Mouse (Mus musculus) hindbrain, embryonic 14.5 days (tissue): ENCODE results near the gene Dlec1. TPM values are rescaled to one million over a fixed set of nuclear protein-coding genes. Genes with fewer than 3 reads are reported as not detected.

Experiments used
- ATAC-seq: fragments of 200-750 bp; cut with Nextera tagmentation; 2 replicates; pipeline ENCODE4 v1.8.0; 2017; ENCODE audit warnings: moderate number of reproducible peaks, mild to moderate bottlenecking, moderate TSS enrichment, moderate library complexity; ENCODE audit not compliant: low FRiP score
- DNase-seq: peaks from one replicate; pipeline ENCODE4 v3.0.0-alpha.2; 2015; ENCODE audit warnings: low spot score
- H3K27ac ChIP-seq: fragments of 300-500 bp; sonication (generic); 2 replicates; pipeline ENCODE4 v1.5.1; 2014; ENCODE audit warnings: mild to moderate bottlenecking, moderate library complexity
- H3K27me3 ChIP-seq: fragments of 300-500 bp; sonication (generic); 2 replicates; pipeline ENCODE4 v1.6.1; 2014; ENCODE audit warnings: mild to moderate bottlenecking, low read length, mixed read lengths; ENCODE audit not compliant: control insufficient read depth, insufficient read depth
- H3K36me3 ChIP-seq: fragments of 300-500 bp; sonication (generic); replicated peaks from 2 replicates; pipeline ENCODE4 v1.6.1; 2014; ENCODE audit not compliant: control insufficient read depth, insufficient read depth
- H3K4me1 ChIP-seq: fragments of 300-500 bp; sonication (generic); replicated peaks from 2 replicates; pipeline ENCODE4 v1.6.1; 2014; ENCODE audit warnings: antibody characterized with exemption, low read length, mixed read lengths; ENCODE audit not compliant: control insufficient read depth, insufficient read depth
- H3K4me2 ChIP-seq: fragments of 300-500 bp; sonication (generic); replicated peaks from 2 replicates; pipeline ENCODE4 v1.6.1; 2014; ENCODE audit warnings: mild to moderate bottlenecking, moderate library complexity
- H3K4me3 ChIP-seq: fragments of 300-500 bp; sonication (generic); replicated peaks from 2 replicates; pipeline ENCODE4 v1.5.1; 2014; ENCODE audit warnings: mild to moderate bottlenecking, low read length
- H3K9ac ChIP-seq: fragments of 300-500 bp; sonication (generic); 2 replicates; pipeline ENCODE4 v1.6.1; 2014
- H3K9me3 ChIP-seq: fragments of 300-500 bp; sonication (generic); 2 replicates; pipeline ENCODE4 v1.6.1; 2016; ENCODE audit warnings: low read length; ENCODE audit not compliant: control insufficient read depth
- whole genome bisulfite sequencing: fragments of 180-500 bp; shearing (Covaris S2); extraction: QIAGEN DNeasy Blood & Tissue Kit; methylation state at CpG from one replicate; pipeline ENCODE4 v1.1.7; 2014; 5-methylcytosine and 5-hydroxymethylcytosine counted together
- polyA plus RNA-seq: library from polyadenylated mRNA; unstranded; fragments of >200 nt; fragmentation: Nextera tagmentation; extraction: Ambion mirVana; gene quantifications from 2 replicates; pipeline ENCODE4 v1.2.1, GENCODE M21; 2014

The Dlec1 gene
- polyA plus RNA-seq, 1 experiment from 2014 or later = 1.7 TPM

DNA sequence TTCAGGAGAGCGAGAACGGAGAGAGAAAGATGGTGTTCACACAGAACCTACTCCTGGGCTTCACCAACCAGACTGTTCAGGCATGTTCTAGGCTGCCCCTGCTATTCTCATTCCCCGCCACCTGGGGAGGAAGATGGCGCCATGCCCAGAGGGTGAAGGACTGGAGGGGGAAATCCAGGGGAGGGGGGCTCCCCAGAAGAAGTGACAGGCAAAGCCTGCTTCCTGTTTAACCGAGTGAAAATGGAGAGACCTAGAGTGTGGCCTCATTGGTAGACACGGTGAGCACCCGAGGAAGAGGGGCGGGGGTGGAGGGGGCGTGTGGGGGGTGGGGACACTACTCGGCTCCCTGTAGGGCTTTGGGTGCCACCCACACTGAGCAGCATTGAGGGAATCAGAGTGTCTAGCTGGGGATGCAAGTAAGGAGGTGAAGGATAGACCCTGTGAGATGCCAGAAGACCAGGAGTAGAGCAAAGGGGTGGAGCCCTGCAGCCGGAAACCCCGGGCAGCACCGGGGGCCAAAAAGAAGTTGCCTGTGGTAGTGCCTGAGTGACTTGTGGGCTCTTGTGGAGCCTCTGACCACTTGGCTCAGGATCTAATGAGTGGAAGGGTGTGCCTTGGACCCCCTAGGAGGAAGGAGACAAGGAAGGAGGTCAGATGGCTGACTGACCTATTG, 44.0 kb downstream of the Dlec1 start:
- Histone ChIP-seq H3K4me1 (no peaks in the 10 kb centered on the region), H3K27me3 (no peaks in the 10 kb centered on the region), H3K27ac (no peak overlapping the region), H3K4me3 (no peak overlapping the region), H3K9ac (no peak overlapping the region), H3K4me2 (no peak overlapping the region), H3K36me3 (no peaks in the 10 kb centered on the region), H3K9me3 (no peaks in the 10 kb centered on the region)
- DNase-seq (no peak), ATAC-seq (no peak)
- 86% methylated on average over 13 of the region's 13 CpGs for WGBS

DNA sequence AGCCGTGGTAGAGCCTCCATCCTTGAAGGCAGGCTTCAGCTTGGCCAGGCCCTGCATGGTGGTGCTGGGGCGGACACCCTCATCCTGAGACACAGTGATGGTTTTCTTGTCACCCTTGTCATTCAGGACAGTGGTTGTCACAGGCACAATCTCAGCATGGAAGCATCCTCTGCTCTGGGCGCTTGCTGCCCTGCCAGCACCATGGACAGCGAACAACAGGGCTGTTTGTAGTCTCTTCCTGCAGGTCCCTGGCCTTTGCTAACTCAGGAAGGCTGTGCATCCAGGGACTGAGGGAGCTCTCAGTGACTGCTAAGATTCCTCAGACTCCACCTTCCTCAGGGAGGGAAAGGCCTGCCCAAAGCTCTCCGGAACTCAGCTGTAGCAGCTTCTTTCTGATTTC, 47.3 kb downstream of the Dlec1 start:
- Histone ChIP-seq H3K4me2 (no peak overlapping the region), H3K4me3 (no peak overlapping the region), H3K9me3 (no peaks in the 10 kb centered on the region), H3K9ac (no peak overlapping the region), H3K4me1 (no peaks in the 10 kb centered on the region), H3K27me3 (no peaks in the 10 kb centered on the region), H3K27ac (no peak overlapping the region), H3K36me3 (no peaks in the 10 kb centered on the region)
- WGBS = 35% methylated on average over 5 of the region's 5 CpGs
- ATAC-seq = no peak
- peak; percentile 36 for DNase-seq

DNA sequence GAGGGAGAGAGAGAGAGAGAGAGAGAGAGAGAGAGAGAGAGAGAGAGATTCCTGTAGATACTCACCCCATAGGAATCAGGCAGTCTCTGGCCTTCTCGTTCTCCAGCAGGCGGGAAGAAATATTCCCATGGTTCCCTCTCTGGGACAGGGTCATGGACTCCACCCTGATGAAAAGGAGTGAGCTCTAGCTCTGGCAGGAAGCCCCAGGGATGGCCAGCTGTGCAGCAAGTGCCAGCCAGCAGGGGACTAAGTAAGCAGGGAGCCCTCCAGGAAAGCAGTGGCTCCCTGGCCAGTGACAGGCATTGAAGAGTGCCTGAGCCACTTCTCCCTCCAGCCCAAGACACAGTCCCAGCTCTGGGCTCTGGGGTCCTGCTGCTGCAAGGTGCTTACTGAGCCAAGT, 49.5 kb downstream of the Dlec1 start:
- peaks cover 10% of the 10 kb centered on the region for H3K27me3 ChIP-seq
- no peak overlapping the region for H3K9ac ChIP-seq
- H3K4me2 ChIP-seq = no peak overlapping the region
- ATAC-seq (no peak), DNase-seq (no peak)
- H3K4me3 ChIP-seq = no peak overlapping the region
- WGBS = 45% methylated on average over 2 of the region's 2 CpGs
- no peak overlapping the region for H3K27ac ChIP-seq
- H3K4me1 ChIP-seq = no peaks in the 10 kb centered on the region
- H3K9me3 ChIP-seq = no peaks in the 10 kb centered on the region
- no peaks in the 10 kb centered on the region for H3K36me3 ChIP-seq

DNA sequence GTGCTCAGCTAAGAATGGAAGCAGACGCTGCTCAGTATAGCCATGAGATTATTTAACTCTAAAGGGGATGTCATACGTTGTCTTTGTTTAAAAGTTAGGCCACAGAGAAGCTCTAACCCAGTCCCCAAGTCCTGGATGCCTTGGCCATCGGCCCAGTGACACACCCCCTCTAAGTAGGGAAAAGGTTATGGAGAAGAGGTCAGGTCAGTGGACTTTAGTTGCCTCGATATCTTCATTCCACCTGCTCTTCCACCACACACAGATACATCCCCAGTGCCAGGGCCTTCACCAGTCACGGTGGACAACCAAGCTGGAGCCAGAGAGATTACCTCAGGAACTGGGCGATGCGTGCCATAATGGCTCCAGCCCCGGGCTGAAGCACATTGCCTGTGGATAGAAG, 53.1 kb downstream of the Dlec1 start:
- Histone ChIP-seq H3K36me3 (no peaks in the 10 kb centered on the region), H3K4me1 (no peaks in the 10 kb centered on the region), H3K9ac (no peak overlapping the region), H3K9me3 (no peaks in the 10 kb centered on the region), H3K4me2 (no peak overlapping the region), H3K27me3 (peaks cover 10% of the 10 kb centered on the region), H3K4me3 (no peak overlapping the region), H3K27ac (no peak overlapping the region)
- ATAC-seq (no peak), DNase-seq (no peak)
- 83% methylated on average over 8 of the region's 8 CpGs for WGBS

DNA sequence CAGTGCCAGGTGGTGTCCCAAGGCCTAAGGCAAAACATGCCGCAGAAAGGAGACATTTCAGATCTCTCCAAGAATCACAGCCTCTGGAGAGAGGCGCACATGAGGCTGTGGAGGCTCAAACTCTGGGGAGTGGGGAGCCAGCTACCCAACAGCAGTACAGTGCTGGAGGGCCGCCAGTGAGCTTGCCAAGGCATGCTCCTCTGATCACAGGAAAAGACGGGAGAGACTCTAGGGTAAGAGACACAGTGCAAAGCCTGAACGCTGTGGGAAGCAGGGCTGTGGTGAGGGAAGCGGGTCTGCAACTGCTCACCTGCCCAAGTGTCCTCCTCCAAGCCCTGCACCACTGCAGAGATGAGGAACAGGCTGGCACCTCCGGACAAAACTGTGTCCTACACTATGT, 53.5 kb downstream of the Dlec1 start:
- WGBS = 54% methylated on average over 7 of the region's 7 CpGs
- Histone ChIP-seq H3K4me3 (peak overlapping the region; percentile 47; the same call in 1 of the 2 replicates), H3K27ac (no peak overlapping the region), H3K4me1 (no peaks in the 10 kb centered on the region), H3K9me3 (no peaks in the 10 kb centered on the region), H3K9ac (no peak overlapping the region), H3K36me3 (no peaks in the 10 kb centered on the region), H3K27me3 (peaks cover 10% of the 10 kb centered on the region), H3K4me2 (peak overlapping the region; percentile 60; the same call in 1 of the 2 replicates)
- ATAC-seq (0 out of 2 replicates have a peak, but pooled peaks have one; percentile 7), DNase-seq (no peak)

DNA sequence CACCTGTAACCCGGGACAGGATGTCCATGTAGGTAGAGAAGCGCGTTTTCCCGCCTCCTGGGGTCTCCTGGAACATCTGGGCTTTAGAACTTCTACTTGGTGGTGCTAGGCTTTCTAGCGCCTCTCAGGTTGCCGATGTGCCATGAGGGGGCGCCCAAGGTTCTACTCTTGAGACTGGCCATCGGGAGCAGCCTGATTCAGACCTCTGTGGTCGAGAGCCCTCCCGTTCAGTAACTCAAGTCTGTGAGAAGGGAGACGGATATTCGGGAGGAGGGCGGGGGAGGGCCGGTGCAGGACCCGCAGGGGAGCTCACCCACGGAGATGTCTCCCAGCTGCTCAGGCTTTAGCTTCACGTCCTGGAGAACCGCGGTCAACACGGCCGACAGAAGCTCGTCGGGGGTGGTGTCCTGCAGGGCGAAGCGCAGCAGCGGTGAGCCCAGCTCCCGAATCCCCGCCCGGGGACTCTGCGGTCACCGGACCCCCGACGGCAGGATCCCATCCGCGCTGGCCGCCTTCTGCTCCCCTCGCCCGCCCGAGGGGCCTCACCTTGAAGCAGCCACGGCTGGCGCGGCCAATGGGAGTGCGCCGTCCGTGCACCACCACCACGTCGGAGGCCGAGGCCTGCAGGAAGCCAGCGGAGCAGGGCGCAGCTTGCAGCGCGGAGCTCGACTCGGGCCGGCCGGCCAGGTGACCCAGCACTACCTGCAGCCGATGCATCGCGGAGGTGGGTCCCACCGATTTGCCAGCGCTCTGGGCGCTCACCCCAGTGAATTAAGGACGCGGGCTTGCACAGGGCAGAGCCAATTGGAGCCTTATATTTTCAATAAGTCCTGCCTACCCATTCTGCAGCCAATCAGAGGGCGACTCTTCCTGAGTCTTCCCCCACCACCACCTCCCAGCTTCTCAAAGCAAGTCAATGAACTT, 54.3 kb downstream of the Dlec1 start, which contains the start of gene Acaa1b:
TSS of gene Acaa1b (minus strand) at position 816 of the 924 bp plus-strand sequence.
- Histone ChIP-seq H3K9ac (peak within 1 kb of the TSS; percentile 55), H3K9me3 (no peaks in the 10 kb centered on the region), H3K4me2 (peak within 1 kb of the TSS; percentile 60), H3K27me3 (peaks cover 10% of the 10 kb centered on the region), H3K27ac (no peak within 1 kb of the TSS), H3K4me3 (peak within 1 kb of the TSS; percentile 47), H3K4me1 (no peaks in the 10 kb centered on the region), H3K36me3 (no peaks in the 10 kb centered on the region)
- ATAC-seq = peak; percentile 92
- peak; percentile 78 for DNase-seq
- under 1% methylated on average over 65 of the region's 65 CpGs for WGBS

DNA sequence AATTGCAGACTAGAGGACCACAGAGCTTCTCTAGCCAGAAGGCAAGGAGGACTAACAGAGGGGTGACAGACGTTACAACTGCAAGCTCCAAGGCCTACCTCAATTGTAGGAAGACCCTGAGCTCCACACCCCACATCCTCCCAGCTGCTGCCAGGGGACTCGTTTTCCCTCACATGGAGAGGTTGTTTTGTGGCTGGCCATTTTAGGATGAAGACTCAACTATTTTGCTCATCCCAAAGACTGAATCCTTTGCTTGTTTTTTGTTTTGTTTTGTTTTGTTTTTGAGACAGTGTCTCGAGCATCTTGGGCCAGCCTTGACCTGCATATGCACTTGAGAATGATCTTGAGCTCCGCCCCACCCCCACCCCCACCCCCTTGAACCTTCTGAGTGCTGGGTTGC, 56.6 kb downstream of the Dlec1 start, which contains the start of gene Gm47289:
TSS of gene Gm47289 (plus strand) at position 301 of the 400 bp plus-strand sequence.
- WGBS = 70% methylated on average over 4 of the region's 4 CpGs
- DNase-seq (no peak), ATAC-seq (no peak)
- H3K27me3 ChIP-seq = peaks cover 10% of the 10 kb centered on the region
- no peaks in the 10 kb centered on the region for H3K9me3 ChIP-seq
- no peak within 1 kb of the TSS for H3K27ac ChIP-seq
- H3K4me3 ChIP-seq = no peak within 1 kb of the TSS
- H3K9ac ChIP-seq = no peak within 1 kb of the TSS
- no peak within 1 kb of the TSS for H3K4me2 ChIP-seq
- H3K4me1 ChIP-seq = no peaks in the 10 kb centered on the region
- H3K36me3 ChIP-seq = no peaks in the 10 kb centered on the region

DNA sequence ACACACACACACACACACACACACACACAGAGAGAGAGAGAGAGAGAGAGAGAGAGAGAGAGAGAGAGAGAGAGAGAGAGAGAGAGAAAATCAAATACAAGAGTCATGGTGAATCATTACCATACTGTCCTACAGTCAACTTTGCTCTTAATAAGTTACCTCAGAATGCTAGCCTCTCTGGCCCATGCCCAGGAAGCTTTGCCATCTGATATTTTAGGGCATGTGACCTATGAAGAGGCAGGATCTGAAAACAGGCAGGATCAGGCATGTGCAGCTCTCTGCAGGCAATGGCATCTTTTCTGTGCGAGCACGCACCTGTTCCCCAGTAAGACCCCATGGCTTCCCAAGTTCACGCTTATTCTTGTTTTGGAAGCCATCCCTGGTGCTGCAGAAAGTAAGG, 58.4 kb downstream of the Dlec1 start:
- Histone ChIP-seq H3K27ac (no peak overlapping the region), H3K9ac (no peak overlapping the region), H3K4me2 (no peak overlapping the region), H3K9me3 (no peaks in the 10 kb centered on the region), H3K4me1 (no peaks in the 10 kb centered on the region), H3K27me3 (peaks cover 6% of the 10 kb centered on the region), H3K4me3 (no peak overlapping the region), H3K36me3 (no peaks in the 10 kb centered on the region)
- 89% methylated on average over 3 of the region's 3 CpGs for WGBS
- no peak for DNase-seq
- no peak for ATAC-seq

DNA sequence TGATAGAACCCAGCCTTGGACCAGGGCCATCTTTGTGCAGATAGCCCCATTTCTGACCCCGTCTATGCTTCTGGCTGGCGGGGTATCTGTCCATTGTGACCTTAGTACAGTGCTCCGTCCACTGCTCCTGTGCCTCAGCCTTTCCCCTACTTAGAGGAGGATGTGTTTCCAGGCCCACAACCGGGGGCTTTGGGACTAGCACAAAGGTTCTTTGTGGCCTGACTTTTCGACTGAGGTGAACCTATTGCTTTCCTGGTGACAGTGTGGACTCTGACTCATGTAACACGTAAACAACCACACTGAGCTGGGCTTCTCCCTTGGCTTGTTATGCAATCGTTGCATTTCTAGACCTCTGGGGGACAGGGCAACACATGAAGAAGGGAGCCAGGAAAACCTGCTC, 62.5 kb downstream of the Dlec1 start:
- H3K9ac ChIP-seq = no peak overlapping the region
- ATAC-seq (no peak), DNase-seq (no peak)
- H3K27me3 ChIP-seq = no peaks in the 10 kb centered on the region
- 88% methylated on average over 7 of the region's 7 CpGs for WGBS
- no peaks in the 10 kb centered on the region for H3K36me3 ChIP-seq
- H3K4me2 ChIP-seq = no peak overlapping the region
- no peak overlapping the region for H3K27ac ChIP-seq
- no peaks in the 10 kb centered on the region for H3K4me1 ChIP-seq
- H3K9me3 ChIP-seq = no peaks in the 10 kb centered on the region
- no peak overlapping the region for H3K4me3 ChIP-seq
